Mouse (Mus musculus) heart, embryonic 12.5 days (tissue): Measurements from ENCODE around the gene Smg9. TPM values are rescaled to one million over a fixed set of nuclear protein-coding genes. Genes with fewer than 3 reads are reported as not detected.
A peak's percentile ranks its signal among the peaks of the same experiment; 100 is the strongest.
"Not testable (repeated sequence)": the region's sequence is repeated elsewhere in the genome, so short reads cannot be mapped to it uniquely, and the experiment has no call there.

Source experiments
- ATAC-seq: fragments of 200-750 bp; cut with Nextera tagmentation; 2 replicates; pipeline ENCODE4 v1.8.0; 2017; ENCODE audit warnings: moderate TSS enrichment, moderate library complexity; ENCODE audit not compliant: insufficient number of reproducible peaks, low FRiP score
- H3K27ac ChIP-seq: fragments of 300-500 bp; sonication (generic); 2 replicates; pipeline ENCODE4 v1.5.1; 2016; ENCODE audit warnings: mild to moderate bottlenecking, moderate library complexity; ENCODE audit not compliant: poor library complexity, severe bottlenecking
- H3K27me3 ChIP-seq: fragments of 300-500 bp; sonication (generic); replicated peaks from 2 replicates; pipeline ENCODE4 v1.6.1; 2016; ENCODE audit warnings: mild to moderate bottlenecking, moderate library complexity
- H3K36me3 ChIP-seq: fragments of 300-500 bp; sonication (generic); 2 replicates; pipeline ENCODE4 v1.6.1; 2016; ENCODE audit warnings: mild to moderate bottlenecking, moderate library complexity
- H3K4me1 ChIP-seq: fragments of 300-500 bp; sonication (generic); replicated peaks from 2 replicates; pipeline ENCODE4 v1.6.1; 2016; ENCODE audit warnings: mild to moderate bottlenecking
- H3K4me2 ChIP-seq: fragments of 300-500 bp; sonication (generic); 2 replicates; pipeline ENCODE4 v1.6.1; 2016; ENCODE audit warnings: mild to moderate bottlenecking, moderate library complexity
- H3K4me3 ChIP-seq: fragments of 300-500 bp; sonication (generic); 2 replicates; pipeline ENCODE4 v1.5.1; 2016; ENCODE audit warnings: mild to moderate bottlenecking
- H3K9ac ChIP-seq: fragments of 300-500 bp; sonication (generic); 2 replicates; pipeline ENCODE4 v1.6.1; 2016; ENCODE audit warnings: mild to moderate bottlenecking, moderate library complexity
- H3K9me3 ChIP-seq: fragments of 300-500 bp; sonication (generic); replicated peaks from 2 replicates; pipeline ENCODE4 v1.6.1; 2016; ENCODE audit warnings: mild to moderate bottlenecking, moderate library complexity
- WGBS: fragments of 180-500 bp; shearing (Covaris S2); methylation state at CpG from one replicate; pipeline ENCODE4 v1.1.7; 2016; 5-methylcytosine and 5-hydroxymethylcytosine counted together
- polyA plus RNA-seq: library from polyadenylated mRNA; unstranded; fragments of >200 nt; fragmentation: Nextera tagmentation; extraction: Ambion mirVana; gene quantifications from 2 replicates; pipeline ENCODE4 v1.2.1, GENCODE M21; 2016

Gene Smg9
- polyA plus RNA-seq, 1 experiment from 2014 or later = 21.4 TPM

- Histone ChIP-seq H3K9ac (no peak overlapping the region), H3K27me3 (no peaks in the 10 kb centered on the region), H3K4me3 (no peak overlapping the region), H3K4me1 (peaks cover 3% of the 10 kb centered on the region; the same call in 1 of the 2 replicates), H3K4me2 (no peak overlapping the region), H3K9me3 (no peaks in the 10 kb centered on the region), H3K36me3 (no peaks in the 10 kb centered on the region), H3K27ac (no peak overlapping the region)
- ATAC-seq = no peak
- 75% methylated on average over 3 of the region's 3 CpGs for WGBS
Observed at GRCm38 (mm10) chr7:24394054-24394453, 5.4 kb upstream of the Smg9 start.

GRCm38 (mm10) chr7:24394475-24395161, 4.8 kb upstream of the Smg9 start:
- no peaks in the 10 kb centered on the region for H3K36me3 ChIP-seq
- H3K27ac ChIP-seq = no peak overlapping the region
- WGBS = 61% methylated on average over 15 of the region's 15 CpGs
- no peak overlapping the region; the same call in 1 of the 2 replicates for H3K9ac ChIP-seq
- no peak for ATAC-seq
- H3K4me3 ChIP-seq = no peak overlapping the region
- no peaks in the 10 kb centered on the region for H3K9me3 ChIP-seq
- peaks cover 3% of the 10 kb centered on the region; the same call in 1 of the 2 replicates for H3K4me1 ChIP-seq
- H3K27me3 ChIP-seq = no peaks in the 10 kb centered on the region
- no peak overlapping the region for H3K4me2 ChIP-seq

GRCm38 (mm10) chr7:24396832-24397231, 2.6 kb upstream of the Smg9 start:
- Histone ChIP-seq H3K9me3 (no peaks in the 10 kb centered on the region), H3K4me1 (peaks cover 3% of the 10 kb centered on the region; the same call in 1 of the 2 replicates), H3K4me3 (no peak overlapping the region), H3K36me3 (no peaks in the 10 kb centered on the region), H3K27ac (no peak overlapping the region), H3K9ac (no peak overlapping the region), H3K4me2 (no peak overlapping the region), H3K27me3 (no peaks in the 10 kb centered on the region)
- ATAC-seq = no peak
- WGBS = 69% methylated on average over 11 of the region's 11 CpGs

- 89% methylated on average over 8 of the region's 8 CpGs for WGBS
- no peak overlapping the region for H3K9ac ChIP-seq
- H3K4me3 ChIP-seq = no peak overlapping the region
- H3K27ac ChIP-seq = no peak overlapping the region
- no peak for ATAC-seq
- no peaks in the 10 kb centered on the region for H3K27me3 ChIP-seq
- peaks cover 6% of the 10 kb centered on the region for H3K9me3 ChIP-seq
- peaks cover 3% of the 10 kb centered on the region; the same call in 1 of the 2 replicates for H3K4me1 ChIP-seq
- H3K36me3 ChIP-seq = peaks cover 12% of the 10 kb centered on the region
- no peak overlapping the region for H3K4me2 ChIP-seq
Observed at GRCm38 (mm10) chr7:24398364-24398913, 980 bp upstream of the Smg9 start.

- ATAC-seq = no peak
- Histone ChIP-seq H3K9ac (peak overlapping the region; percentile 78), H3K9me3 (peaks cover 6% of the 10 kb centered on the region), H3K4me3 (peak overlapping the region; percentile 59), H3K36me3 (peaks cover 26% of the 10 kb centered on the region), H3K4me1 (no peaks in the 10 kb centered on the region), H3K27me3 (no peaks in the 10 kb centered on the region), H3K27ac (peak overlapping the region; percentile 95), H3K4me2 (peak overlapping the region; percentile 74)
- WGBS = 15% methylated on average over 3 of the region's 3 CpGs
Observed at GRCm38 (mm10) chr7:24400082-24400452, 648 bp downstream of the Smg9 start.

- not testable (repeated sequence) for H3K27me3 ChIP-seq, H3K9ac ChIP-seq, H3K4me1 ChIP-seq, H3K27ac ChIP-seq, ATAC-seq, H3K9me3 ChIP-seq
- H3K36me3 ChIP-seq = peaks cover 31% of the 10 kb centered on the region
- H3K4me2 ChIP-seq = peak overlapping the region; percentile 74
- WGBS = 87% methylated on average over 4 of the region's 4 CpGs
- peak overlapping the region; percentile 59 for H3K4me3 ChIP-seq
Observed at GRCm38 (mm10) chr7:24400489-24400888, 1.1 kb downstream of the Smg9 start.

- no peak overlapping the region for H3K9ac ChIP-seq
- H3K27me3 ChIP-seq = no peaks in the 10 kb centered on the region
- H3K4me2 ChIP-seq = no peak overlapping the region
- ATAC-seq = no peak
- WGBS = 97% methylated on average over 9 of the region's 9 CpGs
- no peak overlapping the region for H3K4me3 ChIP-seq
- H3K9me3 ChIP-seq = peaks cover 6% of the 10 kb centered on the region
- H3K27ac ChIP-seq = no peak overlapping the region
- H3K36me3 ChIP-seq = peaks cover 45% of the 10 kb centered on the region
- H3K4me1 ChIP-seq = 0 out of 2 replicates have a peak, but pooled peaks cover 2% of the 10 kb centered on the region
Observed at GRCm38 (mm10) chr7:24402851-24403250, 3.4 kb downstream of the Smg9 start.

GRCm38 (mm10) chr7:24405649-24406048, 6.2 kb downstream of the Smg9 start:
- H3K27ac ChIP-seq = no peak overlapping the region
- H3K9me3 ChIP-seq = peaks cover 6% of the 10 kb centered on the region
- H3K36me3 ChIP-seq = peaks cover 55% of the 10 kb centered on the region
- WGBS = 91% methylated on average over 13 of the region's 13 CpGs
- no peaks in the 10 kb centered on the region for H3K27me3 ChIP-seq
- no peak overlapping the region for H3K9ac ChIP-seq
- ATAC-seq = no peak
- H3K4me3 ChIP-seq = no peak overlapping the region
- H3K4me1 ChIP-seq = 0 out of 2 replicates have a peak, but pooled peaks cover 4% of the 10 kb centered on the region
- no peak overlapping the region for H3K4me2 ChIP-seq

- H3K27me3 ChIP-seq = no peaks in the 10 kb centered on the region
- no peak overlapping the region for H3K4me2 ChIP-seq
- ATAC-seq = peak; percentile 33; the same call in 1 of the 2 replicates
- 0 out of 2 replicates have a peak, but pooled peaks cover 7% of the 10 kb centered on the region for H3K4me1 ChIP-seq
- H3K27ac ChIP-seq = no peak overlapping the region
- no peak overlapping the region for H3K4me3 ChIP-seq
- H3K36me3 ChIP-seq = peaks cover 55% of the 10 kb centered on the region
- H3K9me3 ChIP-seq = peaks cover 6% of the 10 kb centered on the region
- WGBS = 45% methylated on average over 5 of the region's 5 CpGs
- no peak overlapping the region for H3K9ac ChIP-seq
Observed at GRCm38 (mm10) chr7:24406528-24407344, 7.3 kb downstream of the Smg9 start.

- 92% methylated on average over 9 of the region's 9 CpGs for WGBS
- ATAC-seq = no peak
- Histone ChIP-seq H3K9ac (no peak overlapping the region), H3K36me3 (peaks cover 56% of the 10 kb centered on the region), H3K9me3 (no peaks in the 10 kb centered on the region), H3K4me1 (0 out of 2 replicates have a peak, but pooled peaks cover 7% of the 10 kb centered on the region), H3K27me3 (no peaks in the 10 kb centered on the region), H3K4me2 (no peak overlapping the region), H3K4me3 (no peak overlapping the region), H3K27ac (no peak overlapping the region)
Observed at GRCm38 (mm10) chr7:24408186-24408585, 8.8 kb downstream of the Smg9 start.

GRCm38 (mm10) chr7:24410123-24410522, 10.7 kb downstream of the Smg9 start:
- no peak for ATAC-seq
- Histone ChIP-seq H3K4me3 (no peak overlapping the region), H3K9me3 (no peaks in the 10 kb centered on the region), H3K4me2 (no peak overlapping the region), H3K27ac (no peak overlapping the region), H3K27me3 (no peaks in the 10 kb centered on the region), H3K4me1 (peaks cover 14% of the 10 kb centered on the region), H3K9ac (no peak overlapping the region), H3K36me3 (peaks cover 39% of the 10 kb centered on the region)
- 93% methylated on average over 6 of the region's 6 CpGs for WGBS
